31 mouse cellular contexts compared by ENCODE assay signal in genomic region chr1:141375966-141376365, GRCm38 (mm10).
"Had no signal": no experiment of that assay in that cellular context is flagged by ENCODE, and none has a peak within 500 bp of the region (broad histone marks: within the 10 kb centered on the region; RNA-seq: fewer than 3 reads in every experiment).

No protein-coding gene starts in this region.

- ATAC-seq: liver, embryonic 12.5 days; liver, postnatal 0 days; lung, postnatal 0 days; midbrain, embryonic 13.5 days; midbrain, embryonic 15.5 days; midbrain, embryonic 16.5 days had no signal

- H3K4me1 ChIP-seq: limb, embryonic 10.5 days; limb, embryonic 12.5 days; limb, embryonic 13.5 days; limb, embryonic 15.5 days; liver, embryonic 12.5 days; liver, embryonic 13.5 days; liver, embryonic 15.5 days; lung, embryonic 15.5 days; megakaryocyte, embryonic 14.5 days; midbrain, embryonic 10.5 days; midbrain, embryonic 12.5 days; midbrain, embryonic 13.5 days; midbrain, embryonic 15.5 days had no signal

- H3K27me3 ChIP-seq: limb, embryonic 12.5 days; limb, embryonic 13.5 days; limb, embryonic 15.5 days; liver, embryonic 12.5 days; liver, embryonic 13.5 days; liver, embryonic 15.5 days; lung, embryonic 15.5 days; megakaryocyte, embryonic 14.5 days; midbrain, embryonic 12.5 days; midbrain, embryonic 13.5 days; midbrain, embryonic 15.5 days had no signal

- H3K4me2 ChIP-seq: limb, embryonic 12.5 days; limb, embryonic 13.5 days; limb, embryonic 15.5 days; liver, embryonic 12.5 days; liver, embryonic 13.5 days; liver, embryonic 15.5 days; lung, embryonic 14.5 days; lung, embryonic 15.5 days; midbrain, embryonic 11.5 days; midbrain, embryonic 12.5 days; midbrain, embryonic 13.5 days; midbrain, embryonic 15.5 days had no signal

- H3K9me3 ChIP-seq: limb, embryonic 10.5 days; limb, embryonic 12.5 days; limb, embryonic 13.5 days; limb, embryonic 15.5 days; liver, embryonic 12.5 days; liver, embryonic 13.5 days; liver, embryonic 15.5 days; lung, embryonic 15.5 days; megakaryocyte, embryonic 14.5 days; midbrain, embryonic 10.5 days; midbrain, embryonic 12.5 days; midbrain, embryonic 13.5 days; midbrain, embryonic 15.5 days had no signal

- DNase-seq: left cerebral cortex, postnatal 4 days; liver; liver, embryonic 13.5 days; liver, postnatal 0 days; lung, adult 18-20 months; lung, adult 2 months; lung, embryonic 14.5 days; lung, postnatal 10 days; lung, postnatal 14 days; lung, postnatal 36 days; lung, postnatal 4 days; midbrain, embryonic 14.5 days had no signal

- H3K36me3 ChIP-seq: limb, embryonic 10.5 days; limb, embryonic 12.5 days; limb, embryonic 13.5 days; limb, embryonic 15.5 days; liver, embryonic 12.5 days; liver, embryonic 13.5 days; liver, embryonic 15.5 days; lung, embryonic 15.5 days; midbrain, embryonic 10.5 days; midbrain, embryonic 12.5 days; midbrain, embryonic 13.5 days; midbrain, embryonic 15.5 days had no signal

- H3K4me3 ChIP-seq: left cerebral cortex, adult 2 months; limb, embryonic 10.5 days; limb, embryonic 12.5 days; limb, embryonic 13.5 days; limb, embryonic 15.5 days; liver, embryonic 12.5 days; liver, embryonic 13.5 days; liver, embryonic 15.5 days; lung, embryonic 15.5 days; megakaryocyte, embryonic 14.5 days; midbrain, embryonic 10.5 days; midbrain, embryonic 12.5 days; midbrain, embryonic 13.5 days; midbrain, embryonic 15.5 days; myocyte had no signal

- H3K27ac ChIP-seq: left cerebral cortex, adult 2 months; limb, embryonic 10.5 days; limb, embryonic 12.5 days; limb, embryonic 13.5 days; limb, embryonic 15.5 days; liver, embryonic 12.5 days; liver, embryonic 13.5 days; liver, embryonic 14.5 days; liver, embryonic 15.5 days; lung, embryonic 15.5 days; macrophage; midbrain, embryonic 10.5 days; midbrain, embryonic 12.5 days; midbrain, embryonic 13.5 days; midbrain, embryonic 15.5 days had no signal

- H3K9ac ChIP-seq: limb, embryonic 12.5 days; limb, embryonic 13.5 days; limb, embryonic 15.5 days; liver, embryonic 12.5 days; liver, embryonic 13.5 days; liver, embryonic 14.5 days; liver, embryonic 15.5 days; liver, postnatal 0 days; lung, embryonic 14.5 days; lung, embryonic 15.5 days; midbrain, embryonic 12.5 days; midbrain, embryonic 13.5 days; midbrain, embryonic 15.5 days had no signal
